Mouse (Mus musculus) midbrain, postnatal 0 days (tissue): ENCODE results near the gene Trp53rkb. TPM values are rescaled to one million over a fixed set of nuclear protein-coding genes. Genes with fewer than 3 reads are reported as not detected.
A peak's percentile ranks its signal among the peaks of the same experiment; 100 is the strongest.

ENCODE experiments used
- ATAC-seq: fragments of 200-750 bp; cut with Nextera tagmentation; 2 replicates; pipeline ENCODE4 v1.8.0; 2017; ENCODE audit warnings: moderate number of reproducible peaks, mild to moderate bottlenecking, moderate TSS enrichment, moderate library complexity; ENCODE audit not compliant: low FRiP score
- DNase-seq: peaks from one replicate; pipeline ENCODE4 v3.0.0-alpha.2; 2015; ENCODE audit warnings: low spot score
- H3K27ac ChIP-seq: fragments of 300-500 bp; sonication (generic); 2 replicates; pipeline ENCODE4 v1.5.1; 2014; ENCODE audit warnings: low read depth, mild to moderate bottlenecking, low read length, mixed read lengths
- H3K27me3 ChIP-seq: fragments of 300-500 bp; sonication (generic); 2 replicates; pipeline ENCODE4 v1.6.1; 2014; ENCODE audit warnings: low read length, control low read depth, mixed read lengths; ENCODE audit not compliant: insufficient read depth
- H3K36me3 ChIP-seq: fragments of 300-500 bp; sonication (generic); 2 replicates; pipeline ENCODE4 v1.6.1; 2014; ENCODE audit warnings: low read length, control low read depth, mixed read lengths; ENCODE audit not compliant: insufficient read depth
- H3K4me1 ChIP-seq: fragments of 300-500 bp; sonication (generic); 2 replicates; pipeline ENCODE4 v1.6.1; 2014; ENCODE audit warnings: mild to moderate bottlenecking, control low read depth, antibody characterized with exemption, low read length, mixed read lengths; ENCODE audit not compliant: insufficient read depth
- H3K4me2 ChIP-seq: fragments of 300-500 bp; sonication (generic); 2 replicates; pipeline ENCODE4 v1.6.1; 2014; ENCODE audit warnings: low read depth, mild to moderate bottlenecking, low read length, mixed read lengths; ENCODE audit not compliant: poor library complexity, severe bottlenecking
- H3K4me3 ChIP-seq: fragments of 300-500 bp; sonication (generic); 2 replicates; pipeline ENCODE4 v1.5.1; 2014; ENCODE audit warnings: low read depth, mild to moderate bottlenecking, low read length, moderate library complexity
- H3K9ac ChIP-seq: fragments of 300-500 bp; sonication (generic); replicated peaks from 2 replicates; pipeline ENCODE4 v1.6.1; 2014; ENCODE audit warnings: mild to moderate bottlenecking, low read length, moderate library complexity, mixed read lengths; ENCODE audit not compliant: poor library complexity, severe bottlenecking
- H3K9me3 ChIP-seq: fragments of 300-500 bp; sonication (generic); 2 replicates; pipeline ENCODE4 v1.6.1; 2016; ENCODE audit warnings: low read length, control low read depth
- CTCF ChIP-seq: IDR thresholded peaks from 2 replicates; pipeline ENCODE4 v1.5.1; 2016; ENCODE audit warnings: antibody characterized with exemption, mild to moderate bottlenecking
- WGBS: fragments of 180-500 bp; shearing (Covaris S2); extraction: QIAGEN DNeasy Blood & Tissue Kit; methylation state at CpG from one replicate; pipeline ENCODE4 v1.1.7; 2014; 5-methylcytosine and 5-hydroxymethylcytosine counted together
- polyA plus RNA-seq: library from polyadenylated mRNA; unstranded; fragments of >200 nt; fragmentation: Nextera tagmentation; extraction: Ambion mirVana; gene quantifications from 2 replicates; pipeline ENCODE4 v1.2.1, GENCODE M21; 2015
- total RNA-seq: library from RNA; depleted of rRNA; stranded (reverse); fragments of >200 nt; gene quantifications from 2 replicates; pipeline ENCODE4 v1.2.3, GENCODE M21; 2014

Gene Trp53rkb
- total and polyA plus RNA-seq, 2 experiments from 2014 or later, result 7.5 to 17.2 TPM

DNA sequence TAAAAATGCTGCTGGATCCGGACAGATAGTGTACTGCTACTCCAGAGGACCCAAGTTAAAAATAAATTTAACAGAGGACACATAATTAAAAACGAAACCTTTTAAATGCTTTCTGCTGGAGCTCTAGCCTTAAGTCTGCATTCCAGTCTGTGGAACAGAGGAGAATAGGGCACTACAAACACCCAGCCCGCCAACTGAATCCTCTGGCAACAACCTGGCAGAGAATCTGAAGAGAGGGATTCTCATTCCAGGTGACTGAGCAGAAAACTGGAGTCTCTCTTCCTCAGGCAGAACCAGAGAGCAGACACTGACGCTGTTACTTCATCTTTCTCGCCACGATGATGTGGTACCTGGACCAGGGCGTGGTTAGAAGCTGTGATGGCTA lies 8.1 kb downstream of the Trp53rkb start:
- Histone ChIP-seq H3K4me2 (no peak overlapping the region), H3K9me3 (no peaks in the 10 kb centered on the region), H3K4me3 (no peak overlapping the region), H3K4me1 (no peaks in the 10 kb centered on the region), H3K36me3 (peaks cover 12% of the 10 kb centered on the region), H3K27ac (no peak overlapping the region), H3K27me3 (no peaks in the 10 kb centered on the region), H3K9ac (no peak overlapping the region)
- DNase-seq (no peak), ATAC-seq (no peak)
- TF ChIP-seq CTCF, result no peak
- 87% methylated on average over 7 of the region's 7 CpGs for WGBS

- H3K27ac ChIP-seq, result no peak overlapping the region
- no peak overlapping the region for H3K4me3 ChIP-seq
- DNase-seq (no peak), ATAC-seq (no peak)
- H3K4me1 ChIP-seq, result 0 out of 2 replicates have a peak, but pooled peaks cover 3% of the 10 kb centered on the region
- H3K27me3 ChIP-seq, result no peaks in the 10 kb centered on the region
- no peak overlapping the region for H3K4me2 ChIP-seq
- H3K9ac ChIP-seq, result no peak overlapping the region
- H3K9me3 ChIP-seq, result no peaks in the 10 kb centered on the region
- peaks cover 12% of the 10 kb centered on the region for H3K36me3 ChIP-seq
- WGBS, result 89% methylated on average over 2 of the region's 2 CpGs
- no peak for TF ChIP-seq CTCF
Observed at GRCm38 (mm10) chr2:166801436-166801835, 9.1 kb downstream of the Trp53rkb start.

DNA sequence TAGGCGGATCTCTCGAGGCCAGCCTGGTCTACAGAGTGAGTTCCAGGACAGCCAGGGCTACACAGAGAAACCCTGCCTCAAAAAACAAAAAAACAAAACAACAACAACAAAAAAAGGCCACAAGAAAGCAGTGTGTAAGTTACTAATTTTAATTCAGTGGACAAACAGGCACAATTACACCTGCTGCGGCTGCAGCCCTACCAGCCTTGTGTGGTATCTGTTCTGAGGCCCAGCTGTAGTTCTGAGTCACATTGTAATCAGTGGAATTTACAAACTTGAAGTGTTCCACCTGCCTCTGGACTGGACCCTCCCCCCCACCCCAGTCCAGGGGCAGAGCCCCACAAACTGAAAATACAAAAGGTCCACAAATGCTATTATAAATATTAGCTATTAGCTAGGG lies 11.0 kb downstream of the Trp53rkb start:
- no peak overlapping the region for H3K4me2 ChIP-seq
- 0 out of 2 replicates have a peak, but pooled peaks cover 2% of the 10 kb centered on the region for H3K36me3 ChIP-seq
- ATAC-seq, result no peak
- H3K27ac ChIP-seq, result no peak overlapping the region
- H3K4me1 ChIP-seq, result peaks cover 9% of the 10 kb centered on the region; the same call in 1 of the 2 replicates
- no peaks in the 10 kb centered on the region for H3K9me3 ChIP-seq
- H3K9ac ChIP-seq, result no peak overlapping the region
- WGBS, result 92% methylated on average over 3 of the region's 3 CpGs
- H3K4me3 ChIP-seq, result no peak overlapping the region
- H3K27me3 ChIP-seq, result no peaks in the 10 kb centered on the region
- no peak for TF ChIP-seq CTCF
- no peak for DNase-seq

- peak within 1 kb of the TSS; percentile 93 for H3K4me2 ChIP-seq
- ATAC-seq (peak; percentile 89), DNase-seq (peak; percentile 88)
- peak within 1 kb of the TSS; percentile 60 for H3K27ac ChIP-seq
- H3K9ac ChIP-seq, result peak within 1 kb of the TSS; percentile 92
- H3K4me3 ChIP-seq, result peak within 1 kb of the TSS; percentile 79
- H3K4me1 ChIP-seq, result peaks cover 9% of the 10 kb centered on the region; the same call in 1 of the 2 replicates
- H3K36me3 ChIP-seq, result no peaks in the 10 kb centered on the region
- no peak; the same call in 1 of the 2 replicates for TF ChIP-seq CTCF
- H3K9me3 ChIP-seq, result no peaks in the 10 kb centered on the region
- H3K27me3 ChIP-seq, result no peaks in the 10 kb centered on the region
- under 1% methylated on average over 50 of the region's 76 CpGs for WGBS
Observed at GRCm38 (mm10) chr2:166805250-166806172, 13.2 kb downstream of the Trp53rkb start, which contains the start of gene Arfgef2. Gene Arfgef2, plus strand, starts transcription at chr2:166805588.

- no peak for ATAC-seq
- H3K27ac ChIP-seq, result peak overlapping the region; percentile 60
Observed at GRCm38 (mm10) chr2:166806173-166806705, 13.9 kb downstream of the Trp53rkb start.

GRCm38 (mm10) chr2:166806813-166807212 lies 14.5 kb downstream of the Trp53rkb start:
- no peak overlapping the region for H3K27ac ChIP-seq
- H3K4me3 ChIP-seq, result no peak overlapping the region
- DNase-seq (no peak), ATAC-seq (no peak)
- no peak for TF ChIP-seq CTCF
- H3K9me3 ChIP-seq, result no peaks in the 10 kb centered on the region
- peaks cover 9% of the 10 kb centered on the region; the same call in 1 of the 2 replicates for H3K4me1 ChIP-seq
- H3K27me3 ChIP-seq, result no peaks in the 10 kb centered on the region
- 82% methylated on average over 6 of the region's 6 CpGs for WGBS
- no peak overlapping the region for H3K9ac ChIP-seq
- no peaks in the 10 kb centered on the region for H3K36me3 ChIP-seq
- H3K4me2 ChIP-seq, result peak overlapping the region; percentile 93

More at GRCm38 (mm10) chr2:166806173-166806705, 13.9 kb downstream of the Trp53rkb start:
- H3K36me3 ChIP-seq, result no peaks in the 10 kb centered on the region
- WGBS, result 24% methylated on average over 14 of the region's 14 CpGs
- H3K4me1 ChIP-seq, result peaks cover 9% of the 10 kb centered on the region; the same call in 1 of the 2 replicates
- TF ChIP-seq CTCF, result no peak
- peak overlapping the region; percentile 79 for H3K4me3 ChIP-seq
- DNase-seq, result no peak
- no peaks in the 10 kb centered on the region for H3K9me3 ChIP-seq
- H3K9ac ChIP-seq, result peak overlapping the region; percentile 92
- peak overlapping the region; percentile 93 for H3K4me2 ChIP-seq
- no peaks in the 10 kb centered on the region for H3K27me3 ChIP-seq
